Comparison of ENCODE assay signal across 9 mouse cellular contexts in genomic region chr17:46167014-46167413, GRCm38 (mm10). TPM values are rescaled to one million over a fixed set of nuclear protein-coding genes. Genes with fewer than 3 reads are reported as not detected.
A peak's percentile ranks its signal among the peaks of the same experiment; 100 is the strongest.
DNase-seq lines count a peak whose midpoint lies in the region; ATAC-seq and TF ChIP-seq lines count a peak whose summit lies in the region.
"Had no signal": no experiment of that assay in that cellular context is flagged by ENCODE, and none has a peak within 500 bp of the region (broad histone marks: within the 10 kb centered on the region; RNA-seq: fewer than 3 reads in every experiment).

No protein-coding gene starts in this region.

- TF ChIP-seq CTCF in forebrain, postnatal 0 days (IDR thresholded peaks at IDR 0.05; ENCODE audit: low read depth), result peak; percentile 57
- TF ChIP-seq CTCF in layer of hippocampus, adult 2 months (conservative IDR thresholded peaks at IDR 0.05), result peak; percentile 68
- peak in 1 of 2 experiments; percentile 54; a peak in 2 of 4 replicates for TF ChIP-seq CTCF in CH12.LX (conservative IDR thresholded peaks at IDR 0.05 in 1 of 2, IDR thresholded peaks at IDR 0.05 in 1 of 2; ENCODE audit: low read depth in 2 of 2, low read length in 2 of 2)
- peak; percentile 19; the same call in 1 of the 2 replicates for TF ChIP-seq CTCF in brain, embryonic 14.5 days (IDR thresholded peaks at IDR 0.05; ENCODE audit: borderline replicate concordance, extremely low read depth, insufficient read depth, insufficient read length)

- H3K9ac ChIP-seq in forebrain, postnatal 0 days, result no peak overlapping the region
- H3K9ac ChIP-seq in forebrain, embryonic 16.5 days (replicated peaks; ENCODE audit: low read depth, low read length), result no peak overlapping the region
- H3K9ac ChIP-seq in CH12.LX (ENCODE audit: insufficient read depth, low read depth), result no peak overlapping the region

- H3K36me3 ChIP-seq in forebrain, postnatal 0 days (ENCODE audit: insufficient read depth), result peaks cover 66% of the 10 kb centered on the region
- H3K36me3 ChIP-seq in forebrain, embryonic 16.5 days (ENCODE audit: control insufficient read depth, insufficient read depth), result peaks cover 31% of the 10 kb centered on the region
- H3K36me3 ChIP-seq in CH12.LX (replicated peaks in 1 of 2; ENCODE audit: control insufficient read depth in 1 of 2, insufficient read depth in 1 of 2, low read length in 1 of 2), result peaks cover 74 to 80% of the 10 kb centered on the region in 2 experiments
- peaks cover 95% of the 10 kb centered on the region for H3K36me3 ChIP-seq in limb, embryonic 10.5 days

- ATAC-seq in forebrain, postnatal 0 days, result no peak
- no peak for ATAC-seq in forebrain, embryonic 16.5 days
- ATAC-seq in inflammation-experienced regulatory T-cells, adult 6 months, result no peak

- no peak for TF ChIP-seq POLR2A in CH12.LX (IDR thresholded peaks at IDR 0.05; ENCODE audit: low read depth, low read length)
- no peak for TF ChIP-seq POLR2A in brain, embryonic 14.5 days (IDR thresholded peaks at IDR 0.05; ENCODE audit: borderline replicate concordance, extremely low read depth, insufficient read depth, insufficient read length, poor library complexity, severe bottlenecking)

- dilution Hi-C loops in CH12.LX (cut with MboI; ENCODE audit: extremely low pct_ligation_motif_present, extremely low pct_unique_long_range_greater_than_20kb, low sequenced_read_pairs), result no loop called here

- no peaks in the 10 kb centered on the region for H3K9me3 ChIP-seq in forebrain, postnatal 0 days (ENCODE audit: low read length)
- no peaks in the 10 kb centered on the region for H3K9me3 ChIP-seq in forebrain, embryonic 16.5 days (ENCODE audit: control insufficient read depth, low read length)
- H3K9me3 ChIP-seq in CH12.LX (replicated peaks; ENCODE audit: low read length), result no peaks in the 10 kb centered on the region
- no peaks in the 10 kb centered on the region for H3K9me3 ChIP-seq in limb, embryonic 10.5 days (replicated peaks)

- peaks cover 5% of the 10 kb centered on the region; the same call in 1 of the 2 replicates for H3K79me2 ChIP-seq in CH12.LX (replicated peaks; ENCODE audit: control insufficient read depth, extremely low read depth, insufficient read depth, poor library complexity, severe bottlenecking)

- H3K27me3 ChIP-seq in forebrain, postnatal 0 days (ENCODE audit: insufficient read depth, low read length), result no peaks in the 10 kb centered on the region
- H3K27me3 ChIP-seq in forebrain, embryonic 16.5 days (replicated peaks; ENCODE audit: control insufficient read depth, insufficient read depth, low read length), result no peaks in the 10 kb centered on the region
- H3K27me3 ChIP-seq in CH12.LX (replicated peaks), result no peaks in the 10 kb centered on the region
- no peaks in the 10 kb centered on the region for H3K27me3 ChIP-seq in limb, embryonic 10.5 days (ENCODE audit: low read depth, poor library complexity, severe bottlenecking)

- no peak overlapping the region for H3K4me3 ChIP-seq in forebrain, postnatal 0 days (ENCODE audit: low read depth, low read length)
- no peak overlapping the region for H3K4me3 ChIP-seq in forebrain, embryonic 16.5 days (replicated peaks; ENCODE audit: low read length)
- no peak overlapping the region for H3K4me3 ChIP-seq in layer of hippocampus, adult 2 months
- H3K4me3 ChIP-seq in CH12.LX (replicated peaks in 1 of 3; ENCODE audit: low read depth in 2 of 3, low read length in 2 of 3, poor library complexity in 1 of 3), result no peak overlapping the region
- no peak overlapping the region for H3K4me3 ChIP-seq in limb, embryonic 10.5 days

- H3K4me2 ChIP-seq in forebrain, postnatal 0 days (ENCODE audit: low read depth), result no peak overlapping the region
- no peak overlapping the region for H3K4me2 ChIP-seq in forebrain, embryonic 16.5 days (ENCODE audit: low read length)
- no peak overlapping the region for H3K4me2 ChIP-seq in CH12.LX (ENCODE audit: insufficient read depth, low read depth, poor library complexity, severe bottlenecking)

- in situ Hi-C loops in CH12.LX (cut with MboI; ENCODE audit: low pct_ligation_motif_present, low pct_unique_long_range_greater_than_20kb, low sequenced_read_pairs), result no loop called here

- no peak for DNase-seq in forebrain, postnatal 0 days
- DNase-seq in layer of hippocampus, adult 2 months (ENCODE audit: low spot score in 2 of 2), result peak in 1 of 2 experiments; percentile 47
- DNase-seq in layer of hippocampus, adult 9-10 months (ENCODE audit: low spot score), result no peak
- no peak for DNase-seq in CH12.LX (ENCODE audit: extremely low read depth)
- DNase-seq in brain, embryonic 14.5 days (ENCODE audit: low read depth), result peak; percentile 29
- DNase-seq in limb, embryonic 10.5 days (ENCODE audit: low spot score), result no peak

- 83% methylated on average over 11 of the region's 11 CpGs for WGBS in forebrain, postnatal 0 days
- WGBS in forebrain, embryonic 16.5 days, result 81% methylated on average over 11 of the region's 11 CpGs
- 90% methylated on average over 11 of the region's 11 CpGs for WGBS in limb, embryonic 10.5 days

- TF ChIP-seq RAD21 in CH12.LX (IDR thresholded peaks at IDR 0.05; ENCODE audit: low read depth, low read length), result peak; percentile 39

- H3K27ac ChIP-seq in forebrain, postnatal 0 days (ENCODE audit: low read depth, low read length), result no peak overlapping the region
- H3K27ac ChIP-seq in forebrain, embryonic 16.5 days (ENCODE audit: low read length), result no peak overlapping the region
- peak overlapping the region; percentile 39; the same call in 1 of the 2 replicates for H3K27ac ChIP-seq in layer of hippocampus, adult 2 months
- no peak overlapping the region for H3K27ac ChIP-seq in CH12.LX (ENCODE audit: insufficient read depth, low read depth)
- no peak overlapping the region for H3K27ac ChIP-seq in limb, embryonic 10.5 days

- peaks cover 9% of the 10 kb centered on the region; the same call in 1 of the 2 replicates for H3K4me1 ChIP-seq in forebrain, postnatal 0 days (ENCODE audit: insufficient read depth)
- H3K4me1 ChIP-seq in forebrain, embryonic 16.5 days (replicated peaks; ENCODE audit: control insufficient read depth, insufficient read depth, low read length), result peaks cover 11% of the 10 kb centered on the region
- peaks cover 16 to 19% of the 10 kb centered on the region in 2 experiments for H3K4me1 ChIP-seq in CH12.LX (ENCODE audit: control insufficient read depth in 1 of 2, insufficient read depth in 2 of 2)
- peaks cover 7% of the 10 kb centered on the region for H3K4me1 ChIP-seq in limb, embryonic 10.5 days

- TF ChIP-seq EP300 in CH12.LX (IDR thresholded peaks at IDR 0.05; ENCODE audit: low read length), result no peak

RNA-seq across cellular contexts. Expression of gene Gtpbp2, which starts 6.2 kb away (rescaled TPM):
- 79.0 and 91.8 TPM in 2 replicates for total RNA-seq in forebrain, postnatal 0 days (2014; rRNA removed)
- polyA plus RNA-seq in forebrain, postnatal 0 days (2015; fragmentation: Nextera tagmentation; extraction: Ambion mirVana), result 14.8 and 19.8 TPM in 2 replicates
- polyA plus RNA-seq in forebrain, embryonic 16.5 days (2015; fragmentation: Nextera tagmentation; extraction: Ambion mirVana), result 39.1 and 47.4 TPM in 2 replicates
- total RNA-seq in layer of hippocampus, adult 2 months (2021), result 100 to 1,000 TPM; 118 to 138 TPM
- total RNA-seq in CH12.LX (2012; rRNA removed), result 40.9 and 104 TPM in 2 replicates
- total RNA-seq in CH12.LX (2014; rRNA removed), result 14.9 and 17.4 TPM in 2 replicates
- 20.8 and 23.8 TPM in 2 replicates for polyA plus RNA-seq in CH12.LX (2012; ENCODE audit: insufficient read length, low read depth)
- polyA plus RNA-seq in brain, embryonic 14.5 days (2012; rRNA removed), result 169 and 209 TPM in 2 replicates
- 10 to 100 TPM; 47.8 to 71.3 (median 51.3) TPM for polyA plus RNA-seq in inflammation-experienced regulatory T-cells, adult 6 months (2017; shearing (Covaris generic))
- polyA plus RNA-seq in limb, embryonic 10.5 days (2016; fragmentation: Nextera tagmentation; extraction: Ambion mirVana), result 31.8 and 40.6 TPM in 2 replicates

RNA-seq across cellular contexts. Expression of gene Mad2l1bp, which starts 13.7 kb away (rescaled TPM):
- 11.6 and 14.1 TPM in 2 replicates for total RNA-seq in forebrain, postnatal 0 days (2014; rRNA removed)
- polyA plus RNA-seq in forebrain, postnatal 0 days (2015; fragmentation: Nextera tagmentation; extraction: Ambion mirVana), result 21.7 and 24.6 TPM in 2 replicates
- polyA plus RNA-seq in forebrain, embryonic 16.5 days (2015; fragmentation: Nextera tagmentation; extraction: Ambion mirVana), result 28.6 and 30.1 TPM in 2 replicates
- total RNA-seq in layer of hippocampus, adult 2 months (2021), result 10 to 100 TPM in 1 of 2 experiments, 1 to 10 TPM in 1; 7.9 to 10.5 TPM
- total RNA-seq in CH12.LX (2012; rRNA removed) (9.7 and 12.0 TPM in 2 replicates), CH12.LX (2014; rRNA removed) (13.9 and 16.3 TPM in 2 replicates)
- polyA plus RNA-seq in CH12.LX (2012; ENCODE audit: insufficient read length, low read depth), result 16.8 and 19.3 TPM in 2 replicates
- 20.4 and 28.4 TPM in 2 replicates for polyA plus RNA-seq in brain, embryonic 14.5 days (2012; rRNA removed)
- 10 to 100 TPM; 47.3 to 55.4 (median 53.1) TPM for polyA plus RNA-seq in inflammation-experienced regulatory T-cells, adult 6 months (2017; shearing (Covaris generic))
- 37.7 and 39.2 TPM in 2 replicates for polyA plus RNA-seq in limb, embryonic 10.5 days (2016; fragmentation: Nextera tagmentation; extraction: Ambion mirVana)

RNA-seq across cellular contexts. Expression of gene Rsph9, which starts 23.0 kb away (rescaled TPM):
- 63.7 and 94.6 TPM in 2 replicates for total RNA-seq in forebrain, postnatal 0 days (2014; rRNA removed)
- 87.0 and 101 TPM in 2 replicates for polyA plus RNA-seq in forebrain, postnatal 0 days (2015; fragmentation: Nextera tagmentation; extraction: Ambion mirVana)
- 33.7 and 48.7 TPM in 2 replicates for polyA plus RNA-seq in forebrain, embryonic 16.5 days (2015; fragmentation: Nextera tagmentation; extraction: Ambion mirVana)
- 10 to 100 TPM; 27.4 to 28.8 TPM for total RNA-seq in layer of hippocampus, adult 2 months (2021)
- total RNA-seq in CH12.LX (2012; rRNA removed) (0.25 and 1.1 TPM in 2 replicates), CH12.LX (2014; rRNA removed) (not detected in 2 replicates)
- 0.61 TPM in 1 of 2 replicates, not detected in the other for polyA plus RNA-seq in CH12.LX (2012; ENCODE audit: insufficient read length, low read depth)
- 32.5 and 35.7 TPM in 2 replicates for polyA plus RNA-seq in brain, embryonic 14.5 days (2012; rRNA removed)
- polyA plus RNA-seq in inflammation-experienced regulatory T-cells, adult 6 months (2017; shearing (Covaris generic)), result 1 to 10 TPM in 2 of 3 experiments, under 1 TPM in 1; 0.94 to 2.3 (median 1.3) TPM
- polyA plus RNA-seq in limb, embryonic 10.5 days (2016; fragmentation: Nextera tagmentation; extraction: Ambion mirVana), result 7.7 and 10.0 TPM in 2 replicates
- total RNA-seq: neutrophil, adult 5-6 weeks had no signal

RNA-seq across cellular contexts. Expression of gene Polh, which starts 35.4 kb away (rescaled TPM):
- 9.6 and 11.7 TPM in 2 replicates for total RNA-seq in forebrain, postnatal 0 days (2014; rRNA removed)
- polyA plus RNA-seq in forebrain, postnatal 0 days (2015; fragmentation: Nextera tagmentation; extraction: Ambion mirVana), result 3.1 and 4.7 TPM in 2 replicates
- 10.0 and 10.2 TPM in 2 replicates for polyA plus RNA-seq in forebrain, embryonic 16.5 days (2015; fragmentation: Nextera tagmentation; extraction: Ambion mirVana)
- 1 to 10 TPM; 5.4 to 6.0 TPM for total RNA-seq in layer of hippocampus, adult 2 months (2021)
- total RNA-seq in CH12.LX (2012; rRNA removed), result 36.0 and 39.3 TPM in 2 replicates
- 40.4 and 40.8 TPM in 2 replicates for total RNA-seq in CH12.LX (2014; rRNA removed)
- 20.3 and 23.1 TPM in 2 replicates for polyA plus RNA-seq in CH12.LX (2012; ENCODE audit: insufficient read length, low read depth)
- 10.8 and 11.0 TPM in 2 replicates for polyA plus RNA-seq in brain, embryonic 14.5 days (2012; rRNA removed)
- polyA plus RNA-seq in inflammation-experienced regulatory T-cells, adult 6 months (2017; shearing (Covaris generic)), result 10 to 100 TPM in 1 of 3 experiments, 1 to 10 TPM in 2; 6.4 to 20.1 (median 8.2) TPM
- 11.4 and 11.5 TPM in 2 replicates for polyA plus RNA-seq in limb, embryonic 10.5 days (2016; fragmentation: Nextera tagmentation; extraction: Ambion mirVana)

RNA-seq across cellular contexts. Expression of gene Xpo5, which starts 35.6 kb away (rescaled TPM):
- total RNA-seq in forebrain, postnatal 0 days (2014; rRNA removed), result 52.6 and 61.5 TPM in 2 replicates
- 18.1 and 23.2 TPM in 2 replicates for polyA plus RNA-seq in forebrain, postnatal 0 days (2015; fragmentation: Nextera tagmentation; extraction: Ambion mirVana)
- polyA plus RNA-seq in forebrain, embryonic 16.5 days (2015; fragmentation: Nextera tagmentation; extraction: Ambion mirVana), result 44.5 and 44.6 TPM in 2 replicates
- total RNA-seq in layer of hippocampus, adult 2 months (2021), result 10 to 100 TPM; 44.0 to 48.3 TPM
- total RNA-seq in CH12.LX (2012; rRNA removed), result 44.7 and 53.7 TPM in 2 replicates
- total RNA-seq in CH12.LX (2014; rRNA removed), result 56.3 and 56.5 TPM in 2 replicates
- 53.3 and 55.1 TPM in 2 replicates for polyA plus RNA-seq in CH12.LX (2012; ENCODE audit: insufficient read length, low read depth)
- 57.0 and 58.5 TPM in 2 replicates for polyA plus RNA-seq in brain, embryonic 14.5 days (2012; rRNA removed)
- polyA plus RNA-seq in inflammation-experienced regulatory T-cells, adult 6 months (2017; shearing (Covaris generic)), result 10 to 100 TPM; 24.9 to 35.4 (median 28.8) TPM
- 72.7 and 78.5 TPM in 2 replicates for polyA plus RNA-seq in limb, embryonic 10.5 days (2016; fragmentation: Nextera tagmentation; extraction: Ambion mirVana)
